Mouse (Mus musculus) C2C12 (cell line): ENCODE results near the gene Agap1.

Experiments used
- CTCF ChIP-seq: IDR thresholded peaks from one replicate; pipeline ENCODE4 v1.5.1; 2011; ENCODE audit not compliant: control insufficient read depth, insufficient read depth, insufficient read length
- MAX ChIP-seq: IDR thresholded peaks from one replicate; pipeline ENCODE4 v1.6.1; 2011; ENCODE audit warnings: mild to moderate bottlenecking, control low read depth
- MYOG ChIP-seq: IDR thresholded peaks from one replicate; pipeline ENCODE4 v1.6.1; 2011; ENCODE audit not compliant: control insufficient read depth, insufficient read length; ENCODE audit errors: extremely low read depth
- USF1 ChIP-seq: IDR thresholded peaks from one replicate; pipeline ENCODE4 v1.6.1; 2011; ENCODE audit warnings: low read depth, mild to moderate bottlenecking, control low read depth, moderate library complexity

DNA sequence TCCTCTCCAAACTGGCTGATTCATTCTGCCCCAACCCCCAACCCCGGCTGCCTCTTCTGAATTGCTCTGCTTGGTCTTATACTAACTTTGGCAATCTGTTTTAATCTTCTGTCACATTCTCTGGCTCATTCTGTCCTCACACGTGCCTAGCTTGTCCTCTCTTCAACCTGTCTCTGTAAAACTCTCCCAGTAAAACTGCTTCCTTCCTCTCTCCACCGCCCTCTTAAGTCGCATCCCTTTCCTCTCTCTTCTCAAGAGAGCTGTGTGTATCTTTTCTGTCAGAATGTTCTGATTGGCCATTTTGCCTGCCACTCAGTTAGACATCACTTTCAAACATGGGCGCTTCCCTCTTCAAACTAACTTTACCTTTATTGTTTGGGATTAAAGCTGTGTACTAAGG is 346.9 kb downstream of the Agap1 start:
- TF ChIP-seq CTCF (no peak), MYOG (no peak), USF1 (no peak), MAX (no peak)
